Mouse (Mus musculus) lung, embryonic 14.5 days (tissue): Measurements from ENCODE around the gene Nxt1. TPM values are rescaled to one million over a fixed set of nuclear protein-coding genes. Genes with fewer than 3 reads are reported as not detected.

ENCODE experiments used
- ATAC-seq: fragments of 200-750 bp; cut with Nextera tagmentation; 2 replicates; pipeline ENCODE4 v1.8.0; 2017; ENCODE audit warnings: mild to moderate bottlenecking, moderate TSS enrichment, moderate library complexity; ENCODE audit not compliant: insufficient read depth
- DNase-seq: peaks from one replicate; pipeline ENCODE4 v3.0.0-alpha.2; 2015
- H3K27ac ChIP-seq: fragments of 300-500 bp; sonication (generic); 2 replicates; pipeline ENCODE4 v1.5.1; 2014; ENCODE audit warnings: low read depth, mild to moderate bottlenecking, moderate library complexity
- H3K27me3 ChIP-seq: fragments of 300-500 bp; sonication (generic); 2 replicates; pipeline ENCODE4 v1.6.1; 2014; ENCODE audit warnings: low read length, control low read depth; ENCODE audit not compliant: insufficient read depth
- H3K36me3 ChIP-seq: fragments of 300-500 bp; sonication (generic); 2 replicates; pipeline ENCODE4 v1.6.1; 2014; ENCODE audit warnings: control low read depth; ENCODE audit not compliant: insufficient read depth
- H3K4me1 ChIP-seq: fragments of 300-500 bp; sonication (generic); 2 replicates; pipeline ENCODE4 v1.6.1; 2014; ENCODE audit warnings: antibody characterized with exemption, control low read depth; ENCODE audit not compliant: insufficient read depth
- H3K4me2 ChIP-seq: fragments of 300-500 bp; sonication (generic); 2 replicates; pipeline ENCODE4 v1.6.1; 2014; ENCODE audit warnings: mild to moderate bottlenecking
- H3K4me3 ChIP-seq: fragments of 300-500 bp; sonication (generic); 2 replicates; pipeline ENCODE4 v1.5.1; 2014; ENCODE audit warnings: low read depth, low read length
- H3K9ac ChIP-seq: fragments of 300-500 bp; sonication (generic); 2 replicates; pipeline ENCODE4 v1.6.1; 2014
- H3K9me3 ChIP-seq: fragments of 300-500 bp; sonication (generic); 2 replicates; pipeline ENCODE4 v1.6.1; 2016; ENCODE audit warnings: low read depth, low read length, control low read depth
- CTCF ChIP-seq: IDR thresholded peaks from 2 replicates; pipeline ENCODE4 v1.5.1; 2016; ENCODE audit warnings: antibody characterized with exemption, low read depth
- WGBS: fragments of 180-500 bp; shearing (Covaris S2); extraction: QIAGEN DNeasy Blood & Tissue Kit; methylation state at CpG from one replicate; pipeline ENCODE4 v1.1.7; 2014; 5-methylcytosine and 5-hydroxymethylcytosine counted together
- polyA plus RNA-seq: library from polyadenylated mRNA; unstranded; fragments of >200 nt; fragmentation: Nextera tagmentation; extraction: Ambion mirVana; gene quantifications from 2 replicates; pipeline ENCODE4 v1.2.1, GENCODE M21; 2014

Gene Nxt1
- polyA plus RNA-seq, 1 experiment from 2014 or later = 115 TPM

DNA sequence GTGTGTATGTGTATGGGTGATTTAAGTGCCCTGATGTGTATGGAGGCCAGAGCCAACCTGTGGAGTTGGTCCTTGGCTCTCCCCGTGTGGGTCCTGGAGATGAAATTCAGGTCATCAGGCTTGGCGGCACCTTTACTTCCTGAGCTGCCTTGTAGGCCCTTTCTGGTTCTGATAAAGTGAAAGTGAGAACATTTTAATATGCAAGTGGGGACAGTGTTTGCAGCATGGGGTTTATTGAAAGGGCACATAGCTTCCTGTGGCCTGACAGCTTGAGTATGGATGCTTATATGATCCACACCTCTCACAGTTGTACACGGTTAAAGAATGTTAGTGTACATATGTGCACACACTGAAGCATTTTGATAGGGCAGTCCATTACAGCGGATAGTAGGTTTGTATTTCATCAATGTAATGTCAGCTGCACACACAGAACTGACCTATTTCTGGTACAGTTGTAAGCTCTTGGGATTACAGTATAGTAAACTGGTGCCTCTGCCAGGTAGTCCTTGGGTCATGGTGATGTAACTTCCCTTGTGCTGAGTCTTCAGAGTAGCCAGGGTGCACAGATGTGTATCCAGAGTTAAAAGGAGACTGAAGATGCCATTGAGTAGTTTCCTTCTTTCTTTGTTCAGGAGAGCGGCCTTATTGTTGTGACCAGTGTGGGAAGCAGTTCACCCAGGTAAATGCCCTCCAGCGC, 17.2 kb downstream of the Nxt1 start:
- Histone ChIP-seq H3K4me3 (no peak overlapping the region), H3K36me3 (peaks cover 79% of the 10 kb centered on the region), H3K4me1 (no peaks in the 10 kb centered on the region), H3K4me2 (no peak overlapping the region), H3K27ac (no peak overlapping the region), H3K27me3 (no peaks in the 10 kb centered on the region), H3K9ac (no peak overlapping the region), H3K9me3 (no peaks in the 10 kb centered on the region)
- 94% methylated on average over 6 of the region's 6 CpGs for WGBS
- DNase-seq = no peak
- no peak for ATAC-seq
- TF ChIP-seq CTCF = no peak

DNA sequence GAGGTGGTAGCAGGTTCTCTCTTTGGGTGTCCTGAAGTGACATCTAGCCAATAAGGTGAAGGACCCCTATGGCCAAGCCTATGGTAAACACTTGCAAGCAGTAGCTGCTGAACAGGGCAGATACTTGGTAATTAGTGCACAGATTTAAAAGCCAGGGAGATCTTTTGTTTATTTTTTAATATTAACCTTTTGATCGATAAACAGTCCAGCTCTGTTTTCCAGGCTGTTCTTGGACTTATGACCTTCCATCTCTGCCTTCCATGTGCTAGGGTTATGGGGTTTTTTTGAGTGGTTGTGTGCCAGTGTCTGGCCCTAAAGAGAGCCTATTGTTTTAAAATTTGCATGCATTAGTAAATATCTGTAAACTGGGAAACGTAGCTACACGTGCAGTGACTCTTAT, 17.9 kb downstream of the Nxt1 start:
- TF ChIP-seq CTCF = no peak
- no peak for DNase-seq
- Histone ChIP-seq H3K36me3 (peaks cover 73% of the 10 kb centered on the region), H3K4me3 (no peak overlapping the region), H3K9ac (no peak overlapping the region), H3K27me3 (no peaks in the 10 kb centered on the region), H3K4me1 (no peaks in the 10 kb centered on the region), H3K9me3 (no peaks in the 10 kb centered on the region), H3K4me2 (no peak overlapping the region), H3K27ac (no peak overlapping the region)
- ATAC-seq = no peak
- 89% methylated on average over 3 of the region's 3 CpGs for WGBS

DNA sequence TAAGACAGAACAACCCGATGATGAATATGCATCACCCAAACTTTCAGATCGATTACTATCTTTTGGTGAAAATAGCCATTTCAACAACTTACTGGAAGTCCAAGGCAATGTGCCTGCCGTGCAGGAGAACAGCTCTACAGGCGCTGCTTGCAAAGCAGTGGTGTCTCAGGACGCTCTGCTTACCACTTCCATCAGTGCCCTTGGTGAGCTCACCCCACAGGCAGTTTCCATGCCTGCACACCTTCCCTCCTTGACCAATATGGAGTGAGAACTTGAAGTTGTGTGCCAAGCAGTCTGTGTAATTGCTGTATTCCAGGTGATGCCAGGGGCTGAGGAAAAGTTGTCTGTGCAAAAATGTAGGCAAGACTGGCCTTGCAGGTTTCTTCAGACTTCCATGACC, 18.4 kb downstream of the Nxt1 start:
- no peak for DNase-seq
- WGBS = 92% methylated on average over 5 of the region's 5 CpGs
- Histone ChIP-seq H3K27me3 (no peaks in the 10 kb centered on the region), H3K9ac (no peak overlapping the region), H3K9me3 (no peaks in the 10 kb centered on the region), H3K4me2 (no peak overlapping the region), H3K27ac (no peak overlapping the region), H3K4me1 (no peaks in the 10 kb centered on the region), H3K36me3 (peaks cover 72% of the 10 kb centered on the region), H3K4me3 (no peak overlapping the region)
- ATAC-seq = no peak
- no peak for TF ChIP-seq CTCF

- no peak for TF ChIP-seq CTCF
- Histone ChIP-seq H3K27me3 (no peaks in the 10 kb centered on the region), H3K4me3 (no peak overlapping the region), H3K4me1 (no peaks in the 10 kb centered on the region), H3K27ac (no peak overlapping the region), H3K36me3 (peaks cover 21% of the 10 kb centered on the region), H3K4me2 (no peak overlapping the region), H3K9ac (no peak overlapping the region), H3K9me3 (no peaks in the 10 kb centered on the region)
- 82% methylated on average over 5 of the region's 5 CpGs for WGBS
- DNase-seq (no peak), ATAC-seq (no peak)
These were observed 26.2 kb downstream of the Nxt1 start for GRCm38 (mm10) chr2:148698571-148698970.

- no peak overlapping the region for H3K4me3 ChIP-seq
- DNase-seq (peak; percentile 75), ATAC-seq (peak; percentile 52)
- H3K36me3 ChIP-seq = no peaks in the 10 kb centered on the region
- H3K27me3 ChIP-seq = no peaks in the 10 kb centered on the region
- 80% methylated on average over 15 of the region's 15 CpGs for WGBS
- H3K4me2 ChIP-seq = no peak overlapping the region
- TF ChIP-seq CTCF = peak; percentile 64
- H3K9ac ChIP-seq = no peak overlapping the region
- H3K27ac ChIP-seq = no peak overlapping the region
- H3K4me1 ChIP-seq = no peaks in the 10 kb centered on the region
- H3K9me3 ChIP-seq = no peaks in the 10 kb centered on the region
These were observed 34.2 kb downstream of the Nxt1 start for GRCm38 (mm10) chr2:148706409-148707201.

DNA sequence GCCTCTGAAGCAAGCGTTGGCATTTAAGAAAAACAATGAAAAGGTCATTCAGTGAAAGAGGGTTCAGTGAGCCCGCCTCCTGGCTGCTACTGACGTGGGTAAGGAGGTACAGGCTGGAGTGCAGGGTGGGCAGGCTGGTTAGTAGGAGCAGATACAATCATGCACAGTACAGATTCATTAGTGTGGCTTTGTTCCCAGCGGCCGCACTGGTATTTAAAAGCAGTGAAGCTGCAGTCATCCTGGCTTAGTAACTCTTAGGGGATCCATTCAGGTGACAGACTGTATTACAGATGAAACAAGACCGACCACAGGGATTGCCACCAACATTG, 34.8 kb downstream of the Nxt1 start:
- Histone ChIP-seq H3K27me3 (no peaks in the 10 kb centered on the region), H3K9ac (no peak overlapping the region), H3K4me3 (no peak overlapping the region), H3K4me1 (no peaks in the 10 kb centered on the region), H3K27ac (no peak overlapping the region), H3K4me2 (no peak overlapping the region), H3K9me3 (no peaks in the 10 kb centered on the region), H3K36me3 (no peaks in the 10 kb centered on the region)
- DNase-seq (no peak), ATAC-seq (no peak)
- no peak for TF ChIP-seq CTCF
- WGBS = 79% methylated on average over 6 of the region's 6 CpGs

DNA sequence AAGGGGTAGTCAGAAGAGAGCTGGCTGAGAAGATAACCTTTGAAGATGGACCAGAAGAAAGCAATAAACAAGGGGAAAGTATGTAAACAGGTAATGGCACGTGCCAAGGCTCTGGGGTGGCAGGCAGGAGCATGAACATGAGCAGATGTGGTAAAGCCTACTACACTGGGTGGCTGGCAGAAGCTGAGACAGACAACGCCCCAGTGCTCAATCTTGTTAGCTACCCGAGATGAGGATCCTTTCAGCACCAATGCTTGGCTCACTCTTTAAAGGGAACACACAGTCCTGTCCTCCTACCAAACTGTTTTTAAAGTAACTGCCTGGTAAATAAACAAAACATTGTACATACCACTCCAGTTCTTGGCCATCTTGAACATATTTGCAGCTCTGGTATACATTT, 39.9 kb downstream of the Nxt1 start:
- Histone ChIP-seq H3K9ac (no peak overlapping the region), H3K4me3 (no peak overlapping the region), H3K4me2 (no peak overlapping the region), H3K27ac (no peak overlapping the region), H3K27me3 (no peaks in the 10 kb centered on the region), H3K9me3 (no peaks in the 10 kb centered on the region), H3K36me3 (no peaks in the 10 kb centered on the region), H3K4me1 (no peaks in the 10 kb centered on the region)
- 72% methylated on average over 3 of the region's 3 CpGs for WGBS
- DNase-seq (no peak), ATAC-seq (no peak)
- no peak for TF ChIP-seq CTCF
